Mouse (Mus musculus): ENCODE results near the gene Cldn3.

GRCm38 (mm10) chr5:134945266-134945959 is 40.6 kb upstream of the Cldn3 start:
- TF ChIP-seq POLR2A (IDR thresholded peaks at IDR 0.05; ENCODE audit: borderline replicate concordance, low read depth, low read length) (no peak), CTCF (IDR thresholded peaks at IDR 0.05; ENCODE audit: low read depth, low read length) (no peak)

Measured in bone marrow macrophage, adult 2 months (primary cell).